Comparison of ENCODE assay signal across 25 mouse cellular contexts in the genomic region with DNA sequence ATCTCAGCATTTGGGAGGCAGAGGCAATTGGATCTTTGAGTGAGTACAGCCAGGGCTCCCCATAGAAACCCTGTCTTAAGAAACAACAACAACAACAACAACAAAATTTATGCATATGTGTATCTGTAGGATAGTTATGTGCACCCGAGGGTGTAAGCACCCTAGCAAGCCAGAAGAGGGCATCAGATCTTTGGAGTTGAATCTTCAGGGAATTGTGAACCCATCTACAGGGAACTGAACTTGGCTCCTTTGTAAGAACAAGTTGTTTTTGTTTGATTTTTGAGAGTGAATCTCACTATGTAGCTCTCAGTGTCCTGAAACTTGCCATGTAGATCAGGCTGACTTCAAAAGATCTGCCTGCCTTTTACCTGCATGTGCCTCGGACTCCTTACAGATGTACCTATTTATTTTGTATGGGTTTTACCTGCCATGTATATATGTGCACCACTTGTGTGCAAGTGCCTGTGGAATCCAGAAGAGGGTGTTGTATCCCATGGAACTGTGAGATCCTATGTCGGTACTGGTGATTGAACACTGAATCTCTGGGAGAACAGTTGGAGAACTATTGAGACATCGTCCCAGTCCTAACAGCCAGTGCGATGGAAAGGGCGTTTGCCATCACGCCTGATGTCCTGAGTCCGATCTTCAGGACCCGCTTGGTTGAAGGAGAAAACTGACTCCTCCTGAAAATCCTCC. TPM values are rescaled to one million over a fixed set of nuclear protein-coding genes. Genes with fewer than 3 reads are reported as not detected.
DNase-seq lines count a peak whose midpoint lies in the region.
"Had no signal": no experiment of that assay in that cellular context is flagged by ENCODE, and none has a peak within 500 bp of the region (broad histone marks: within the 10 kb centered on the region; RNA-seq: fewer than 3 reads in every experiment).

No protein-coding gene starts in this region.

- no peak overlapping the region for H3K27ac ChIP-seq in heart, embryonic 10.5 days
- H3K27ac ChIP-seq: embryonic facial prominence, embryonic 12.5 days; forebrain, embryonic 15.5 days; heart, embryonic 13.5 days; hindbrain, embryonic 15.5 days had no signal

- no peak overlapping the region for H3K4me3 ChIP-seq in heart, embryonic 10.5 days
- H3K4me3 ChIP-seq: embryonic facial prominence, embryonic 12.5 days; forebrain, embryonic 15.5 days; heart, embryonic 13.5 days; hindbrain, embryonic 15.5 days had no signal

- H3K4me1 ChIP-seq in heart, embryonic 10.5 days, result 0 out of 2 replicates have a peak, but pooled peaks cover 3% of the 10 kb centered on the region

- no peaks in the 10 kb centered on the region for H3K9me3 ChIP-seq in heart, embryonic 10.5 days
- H3K9me3 ChIP-seq: embryonic facial prominence, embryonic 12.5 days; forebrain, embryonic 15.5 days; heart, embryonic 13.5 days; hindbrain, embryonic 15.5 days had no signal

- peak; percentile 38 for DNase-seq in cerebellum, adult 11-12 months
- DNase-seq in cerebellum, adult 11 months, result no peak
- peak; percentile 69 for DNase-seq in heart, embryonic 10.5 days (ENCODE audit: low spot score)
- no peak for DNase-seq in heart, adult 8-10 months (ENCODE audit: low spot score)
- DNase-seq in ES-CJ7 (ENCODE audit: low read depth, low spot score) (peak; percentile 52), ZHBTc4 (ENCODE audit: low read depth, low spot score) (peak; percentile 65)
- no peak for DNase-seq in kidney, adult 18-20 months
- DNase-seq: adrenal gland, postnatal 14 days; B cell, adult 2 months; cerebellum, adult 2 months; cerebellum, postnatal 14 days; gastrocnemius, postnatal 14 days; heart, postnatal 36 days; kidney, adult 8-10 months had no signal

- 93% methylated on average over 9 of the region's 9 CpGs for WGBS in heart, embryonic 10.5 days

- H3K36me3 ChIP-seq in heart, embryonic 10.5 days, result peaks cover 14% of the 10 kb centered on the region
- H3K36me3 ChIP-seq: hindbrain, embryonic 15.5 days had no signal

- H3K27me3 ChIP-seq in heart, embryonic 10.5 days (ENCODE audit: insufficient read depth, poor library complexity, severe bottlenecking), result no peaks in the 10 kb centered on the region
- H3K27me3 ChIP-seq: embryonic facial prominence, embryonic 12.5 days; forebrain, embryonic 15.5 days; heart, embryonic 13.5 days; hindbrain, embryonic 15.5 days had no signal

RNA-seq across cellular contexts. Expression of gene Pcbp2, which starts 1.5 kb away (rescaled TPM):
- polyA plus RNA-seq in heart, embryonic 10.5 days (2016; fragmentation: Nextera tagmentation; extraction: Ambion mirVana), result 143 and 183 TPM in 2 replicates
- total RNA-seq in heart, adult 8-10 months (2022), result 100 to 1,000 TPM; 452 to 509 (median 465) TPM

RNA-seq across cellular contexts. Expression of gene Prr13, which starts 10.0 kb away (rescaled TPM):
- 82.8 and 101 TPM in 2 replicates for polyA plus RNA-seq in heart, embryonic 10.5 days (2016; fragmentation: Nextera tagmentation; extraction: Ambion mirVana)
- total RNA-seq in heart, adult 8-10 months (2022), result 10 to 100 TPM; 18.7 to 25.3 (median 22.0) TPM

RNA-seq across cellular contexts. Expression of gene Amhr2, which starts 23.7 kb away (rescaled TPM):
- 1.6 and 2.4 TPM in 2 replicates for polyA plus RNA-seq in heart, embryonic 10.5 days (2016; fragmentation: Nextera tagmentation; extraction: Ambion mirVana)
- under 1 TPM; 0.19 to 1.00 (median 0.63) TPM for total RNA-seq in heart, adult 8-10 months (2022)

RNA-seq across cellular contexts. Expression of gene Gm10337, which starts 34.7 kb away (rescaled TPM):
- not detected in 2 replicates for polyA plus RNA-seq in heart, embryonic 10.5 days (2016; fragmentation: Nextera tagmentation; extraction: Ambion mirVana)
- total RNA-seq in heart, adult 8-10 months (2022), result not detected
- total RNA-seq: adrenal gland, postnatal 14 days; gastrocnemius, adult 18-20 months; gastrocnemius, postnatal 14 days; heart, postnatal 36 days had no signal
- polyA plus RNA-seq: CD4-positive, CD25-positive, alpha-beta regulatory T cell, adult 4 months; cerebellum, adult 2 months; cortical plate, adult 2 months; embryonic facial prominence, embryonic 12.5 days; forebrain, embryonic 11.5 days; frontal cortex, adult 2 months; gonadal fat pad, adult 2 months; heart, postnatal 0 days had no signal

RNA-seq across cellular contexts. Expression of gene Map3k12, which starts 48.0 kb away (rescaled TPM):
- 17.9 and 19.7 TPM in 2 replicates for polyA plus RNA-seq in heart, embryonic 10.5 days (2016; fragmentation: Nextera tagmentation; extraction: Ambion mirVana)
- 1 to 10 TPM; 1.7 to 2.8 (median 2.3) TPM for total RNA-seq in heart, adult 8-10 months (2022)

Comparison
In these comparisons a context has a peak if more than half of its experiments do, and no peak if none do; other contexts are left out.
1. DNase-seq: peak in cerebellum, adult 11-12 months (single experiment), heart, embryonic 10.5 days (single experiment), ES-CJ7 (single experiment) and ZHBTc4 (single experiment); none in cerebellum, adult 11 months (single experiment), heart, adult 8-10 months (single experiment) and kidney, adult 18-20 months (single experiment).